Mouse (Mus musculus) left cerebral cortex, postnatal 4 days (tissue): Measurements from ENCODE around the gene Cnnm2. TPM values are rescaled to one million over a fixed set of nuclear protein-coding genes. Genes with fewer than 3 reads are reported as not detected.

Experiments
- DNase-seq: peaks from one replicate; pipeline ENCODE4 v3.0.0-alpha.2; 2022
- intact Hi-C: fragments of 180-260 bp; cut with DNase I; formaldehyde crosslinking; loops from one replicate; pipeline ENCODE4 v1.15.1; 2025
- total RNA-seq, 2 experiments: library from RNA; stranded (reverse); gene quantifications; 2 replicates each; pipeline ENCODE4 v1.2.3; 2021

Cnnm2 gene
- total RNA-seq, 2 experiments from 2014 or later, result 17.2 to 18.6 TPM

DNA sequence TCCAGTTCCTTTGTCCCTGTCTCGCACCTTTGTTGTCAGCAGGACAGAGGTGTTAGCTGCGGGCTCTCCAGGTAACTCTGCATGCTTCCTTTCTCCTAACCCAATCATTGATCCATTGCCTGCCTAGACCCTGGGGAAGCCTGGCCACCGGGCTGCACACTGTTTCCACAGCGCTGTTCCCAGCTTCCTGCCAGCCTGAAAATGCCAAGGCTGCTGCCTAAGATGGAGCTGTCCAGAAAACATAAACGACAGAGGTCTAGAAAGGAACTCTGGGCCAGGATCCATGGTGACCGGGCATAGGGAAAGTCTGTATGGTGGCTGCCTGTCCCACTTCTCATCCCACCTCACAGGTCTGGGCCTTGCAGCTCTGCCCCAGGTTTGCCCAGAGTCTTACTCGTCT is 110.3 kb downstream of the Cnnm2 start:
- intact Hi-C loops, result loop anchor here (5.0 kb wide), 1 partner anchor 199 kb away; the partner anchor contains the start of gene Cyp17a1
- DNase-seq, result no peak

DNA sequence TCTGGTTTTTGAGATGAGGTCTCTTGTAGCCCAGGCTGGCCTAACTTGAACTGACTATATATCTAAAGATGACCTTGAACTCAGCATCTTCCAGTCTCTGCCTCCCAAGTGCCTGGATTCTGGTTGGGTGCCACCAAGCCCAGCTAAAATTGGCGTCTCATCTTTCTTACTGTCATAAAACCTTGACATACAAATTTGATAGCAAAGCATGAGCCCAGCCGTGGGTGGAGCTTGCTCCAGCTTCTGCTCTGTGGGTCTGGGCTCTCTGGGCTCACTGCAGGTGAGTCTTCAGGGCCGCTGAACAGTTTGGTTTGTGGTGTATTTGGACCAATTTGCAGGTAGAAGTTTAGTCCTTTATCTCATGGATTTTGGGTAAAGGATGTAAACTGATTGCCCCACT is 112.5 kb downstream of the Cnnm2 start:
- intact Hi-C loops, result loop anchor here (2.0 to 5.0 kb wide), 2 partner anchors 117 to 202 kb away; partner anchors contain the start of gene Cyp17a1

DNA sequence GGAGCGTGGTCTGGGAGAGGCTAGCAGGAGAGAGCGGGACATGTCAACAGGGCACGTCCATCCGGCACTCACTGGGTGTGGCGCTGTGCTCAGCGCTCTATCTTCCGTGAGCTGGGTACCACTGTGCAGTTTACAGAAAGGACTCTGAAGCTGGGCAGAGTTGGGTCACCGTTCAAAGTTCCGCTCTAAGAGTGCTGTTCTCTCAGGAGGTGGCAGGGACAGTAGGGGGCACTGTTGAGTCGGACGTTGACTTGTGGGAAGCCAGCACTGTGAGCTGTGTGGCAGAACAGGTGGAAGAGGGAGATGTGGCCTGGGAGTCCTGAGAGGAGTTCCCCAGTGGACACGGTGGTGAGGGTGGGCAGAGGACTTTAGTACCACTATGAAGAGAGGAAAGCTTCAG is 114.4 kb downstream of the Cnnm2 start:
- intact Hi-C loops, result loop anchor here (2.0 kb wide), 1 partner anchor 115 kb away; no protein-coding TSS in a partner anchor
- DNase-seq, result peak; percentile 83

More for the DNA sequence above, 112.5 kb downstream of the Cnnm2 start:
- DNase-seq, result no peak

DNA sequence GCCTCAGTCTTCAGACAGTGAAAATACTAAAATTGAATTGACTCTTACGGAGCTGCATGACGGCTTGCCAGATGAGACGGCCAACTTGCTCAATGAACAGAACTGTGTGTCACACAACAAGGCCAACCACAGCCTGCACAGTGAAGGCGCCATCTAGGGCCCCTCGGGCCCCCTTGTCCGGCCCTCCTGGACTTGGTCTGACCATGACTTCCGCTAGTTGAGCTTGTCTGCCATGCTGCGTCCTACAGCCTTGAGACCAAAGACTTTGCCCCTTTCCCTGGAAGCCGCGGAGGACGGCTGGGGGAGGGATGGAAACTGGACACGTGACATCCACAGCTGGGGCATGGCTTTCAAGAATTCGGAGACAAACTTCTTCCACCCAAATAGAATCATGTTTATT is 116.5 kb downstream of the Cnnm2 start:
- intact Hi-C loops, result no loop called here
- DNase-seq, result no peak

DNA sequence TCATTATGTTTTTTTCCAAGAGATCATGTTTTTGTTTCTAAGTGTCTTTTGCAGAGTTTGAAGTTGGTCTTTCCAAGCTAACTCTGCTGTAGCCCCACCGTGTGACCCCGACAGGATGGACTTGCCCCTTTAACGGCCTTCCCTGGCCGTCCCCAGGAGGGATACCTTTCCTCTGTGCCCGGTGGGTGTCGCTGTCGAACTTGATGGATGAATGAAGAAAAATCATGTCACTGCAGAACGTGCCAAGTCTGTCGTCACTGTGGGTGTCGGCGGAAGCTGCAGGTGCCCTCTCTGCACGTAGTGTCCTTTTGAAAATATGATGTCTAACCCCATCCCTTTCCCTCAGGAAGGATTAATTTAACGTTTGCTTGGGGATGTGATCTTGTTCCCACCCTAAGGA is 117.0 kb downstream of the Cnnm2 start:
- DNase-seq, result peak; percentile 81
- intact Hi-C loops, result no loop called here

DNA sequence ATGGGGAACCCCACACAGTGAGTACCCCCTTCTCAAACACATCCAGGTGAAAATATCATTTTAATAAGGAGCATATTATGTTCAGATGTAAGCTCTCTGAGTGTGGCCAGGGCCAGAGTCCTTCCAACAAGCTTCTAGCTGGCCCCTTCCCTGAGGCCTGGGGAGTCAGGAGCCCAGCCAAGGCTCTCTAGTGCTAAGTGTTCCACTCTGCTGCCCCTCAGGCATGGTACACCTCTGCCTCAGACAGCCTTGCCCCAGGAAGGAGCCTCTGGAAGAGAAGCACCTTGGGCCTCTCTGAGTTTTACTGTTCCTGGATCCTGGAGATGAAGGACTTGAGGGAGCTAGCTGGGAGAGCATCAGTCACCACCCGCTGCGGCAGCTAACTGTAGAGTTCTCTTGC is 118.5 kb downstream of the Cnnm2 start:
- intact Hi-C loops, result no loop called here
- no peak for DNase-seq

DNA sequence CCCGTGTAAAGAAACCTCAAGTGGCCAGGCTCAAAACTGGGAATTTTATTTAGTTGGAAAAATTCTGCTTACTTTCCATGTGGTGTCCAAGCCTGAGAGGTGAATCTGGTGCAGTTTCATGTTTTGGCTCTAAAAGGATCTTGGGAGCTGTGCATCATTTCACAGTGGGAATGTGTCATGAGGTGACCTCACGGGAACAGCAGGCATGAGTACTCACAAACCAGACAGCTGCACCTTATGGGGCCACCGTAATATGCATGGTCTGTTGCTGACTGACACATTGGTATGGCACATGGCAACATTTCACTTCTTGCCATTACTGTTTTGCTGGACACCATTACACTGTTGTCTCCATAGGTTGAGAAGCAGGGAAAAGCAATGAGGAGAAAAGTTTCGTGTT is 124.0 kb downstream of the Cnnm2 start:
- intact Hi-C loops, result no loop called here
- no peak for DNase-seq

DNA sequence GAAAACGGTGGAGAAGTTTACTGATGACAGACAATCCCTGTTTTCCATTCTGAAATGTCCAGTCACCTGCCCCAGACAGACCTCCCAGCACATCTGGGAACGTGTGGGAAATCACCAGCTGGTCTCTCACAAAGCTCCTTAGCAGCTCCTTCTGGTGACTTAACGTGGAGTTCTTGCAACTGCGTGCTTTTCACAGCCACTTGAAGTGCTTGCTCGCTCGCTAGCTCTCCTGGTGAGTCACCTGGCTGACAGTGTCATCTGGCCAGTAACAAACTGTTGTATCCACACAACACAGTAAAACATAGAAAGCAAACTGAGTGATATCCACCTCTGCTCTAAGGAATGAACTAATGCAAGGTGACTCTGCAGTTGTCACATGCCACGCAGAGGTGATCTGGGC is 125.4 kb downstream of the Cnnm2 start:
- intact Hi-C loops, result no loop called here
- no peak for DNase-seq

DNA sequence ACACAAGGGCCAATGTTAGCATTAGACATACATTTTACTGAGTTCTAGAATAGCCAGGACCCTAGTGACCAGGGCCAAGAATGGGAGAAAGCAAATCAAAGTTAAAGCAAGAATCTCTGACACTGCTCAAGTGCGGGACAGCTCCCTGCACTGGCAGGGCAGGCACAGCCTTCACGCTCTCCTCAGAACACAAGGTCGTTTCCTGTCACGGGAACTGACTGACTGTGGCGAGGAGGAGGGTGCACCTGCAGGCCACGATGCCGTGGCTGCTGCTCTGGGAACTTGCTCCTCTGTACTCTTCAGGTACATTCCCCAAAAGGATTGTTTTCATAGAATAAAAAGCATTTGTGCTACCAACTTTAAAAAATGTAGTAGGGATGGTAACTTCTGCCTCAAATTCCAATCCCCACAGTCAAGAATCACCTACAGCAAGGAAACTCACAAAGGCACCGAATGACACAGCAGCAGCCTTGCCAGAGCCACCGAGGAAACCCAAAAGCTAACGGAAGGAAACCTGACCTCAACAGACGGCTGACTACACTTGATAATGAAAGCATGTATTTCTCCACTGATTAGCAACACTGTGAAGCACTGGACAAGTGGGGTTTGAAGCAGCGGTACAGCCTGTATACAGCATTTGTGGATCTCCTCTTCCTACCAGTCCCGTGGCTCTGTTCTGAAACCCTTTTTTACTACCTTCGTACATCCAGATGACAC is 126.6 kb downstream of the Cnnm2 start:
- intact Hi-C loops, result no loop called here
- DNase-seq, result no peak

DNA sequence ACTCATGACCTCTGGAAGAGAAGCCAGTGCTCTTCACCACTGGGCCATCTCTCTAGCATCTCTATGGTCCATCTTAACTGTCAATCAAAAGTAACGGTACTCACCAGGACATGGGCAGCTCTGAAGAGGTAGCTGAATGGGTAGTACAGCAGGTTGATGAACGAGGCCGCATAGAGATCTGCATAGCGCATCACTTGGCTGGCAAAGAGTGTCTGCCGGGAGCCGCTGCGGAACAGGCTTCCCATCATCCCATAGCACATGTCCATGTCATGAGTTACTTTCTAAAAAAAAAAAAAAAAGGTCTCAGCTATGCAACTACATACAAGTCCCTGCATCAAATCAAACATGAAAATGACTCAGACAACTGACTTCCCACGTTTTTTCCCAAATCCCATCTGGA is 128.3 kb downstream of the Cnnm2 start:
- no peak for DNase-seq
- intact Hi-C loops, result no loop called here

DNA sequence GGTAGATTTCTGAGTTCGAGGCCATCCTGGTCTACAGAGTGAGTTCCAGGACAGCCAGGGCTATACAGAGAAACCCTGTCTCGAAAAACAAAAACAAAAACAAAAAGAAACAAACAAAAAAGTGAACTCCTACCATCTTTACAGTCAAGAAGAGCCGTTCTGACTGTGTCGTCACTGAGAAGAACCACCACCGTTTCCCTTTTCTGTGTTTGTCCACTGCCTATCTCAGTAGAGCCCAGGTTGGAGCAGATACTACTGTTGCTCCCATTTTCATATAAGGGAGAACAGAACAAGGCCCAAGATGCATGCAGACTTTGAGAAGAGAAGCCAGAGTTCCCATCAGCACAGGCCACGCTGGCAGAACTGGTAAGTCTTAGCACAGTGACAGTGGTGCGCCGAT is 129.3 kb downstream of the Cnnm2 start:
- intact Hi-C loops, result no loop called here
- no peak for DNase-seq

DNA sequence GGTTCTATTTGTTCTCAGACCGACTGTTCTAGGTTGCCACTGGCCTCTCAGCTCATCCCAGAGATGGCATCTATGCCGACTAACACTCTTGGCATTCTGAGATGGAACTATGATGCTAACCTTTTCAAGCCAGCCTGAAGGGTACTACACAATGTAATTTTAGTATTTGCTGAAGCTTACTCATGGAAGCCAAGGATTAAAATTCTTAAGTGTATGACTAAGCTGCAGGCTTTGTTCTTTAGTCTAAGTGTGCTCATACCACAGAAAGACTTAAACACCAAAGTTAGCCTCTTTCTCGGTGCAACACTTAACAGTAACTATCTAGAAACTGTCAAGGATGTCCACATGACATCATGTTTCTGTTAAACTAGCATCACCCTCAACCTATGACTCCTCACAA is 131.5 kb downstream of the Cnnm2 start:
- no peak for DNase-seq
- intact Hi-C loops, result no loop called here

DNA sequence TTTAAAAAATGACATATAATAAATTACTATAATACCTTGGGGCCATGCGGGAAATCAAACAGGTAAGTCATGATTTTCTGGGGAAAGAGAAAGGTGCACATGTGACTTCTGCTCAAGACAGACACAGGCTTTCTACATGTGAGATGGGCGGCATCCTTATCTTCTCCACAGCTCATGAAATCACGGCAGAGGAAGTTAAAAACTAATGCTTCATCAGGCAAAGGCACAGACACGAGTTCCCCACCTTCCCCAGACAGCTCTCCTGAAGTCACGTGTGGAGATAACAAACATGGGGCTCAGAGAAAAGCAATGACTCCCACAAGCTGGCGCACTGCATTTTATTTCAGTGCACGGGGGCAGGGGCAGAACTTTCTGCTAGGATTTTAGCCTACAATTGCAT is 132.1 kb downstream of the Cnnm2 start:
- intact Hi-C loops, result no loop called here
- DNase-seq, result no peak

DNA sequence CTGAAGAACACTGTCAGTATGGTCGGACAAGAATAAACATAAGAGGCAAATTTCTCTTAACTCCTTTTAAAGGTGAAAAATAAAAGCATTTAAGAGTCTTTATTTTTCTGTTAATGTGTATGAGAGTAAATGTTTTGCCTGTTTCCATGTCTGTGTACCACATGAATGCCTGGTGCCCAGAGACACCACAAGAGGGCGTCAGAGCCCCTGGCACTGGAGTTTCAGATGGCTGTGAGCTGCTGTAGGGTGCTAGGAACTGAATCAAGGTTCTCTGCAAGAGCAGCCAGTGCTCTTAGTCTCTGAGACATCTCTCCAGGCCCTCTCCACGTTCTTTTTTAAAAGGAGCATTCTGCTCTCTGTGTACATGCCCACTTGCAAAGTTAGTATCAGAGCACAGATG is 135.7 kb downstream of the Cnnm2 start:
- intact Hi-C loops, result no loop called here
- DNase-seq, result no peak

DNA sequence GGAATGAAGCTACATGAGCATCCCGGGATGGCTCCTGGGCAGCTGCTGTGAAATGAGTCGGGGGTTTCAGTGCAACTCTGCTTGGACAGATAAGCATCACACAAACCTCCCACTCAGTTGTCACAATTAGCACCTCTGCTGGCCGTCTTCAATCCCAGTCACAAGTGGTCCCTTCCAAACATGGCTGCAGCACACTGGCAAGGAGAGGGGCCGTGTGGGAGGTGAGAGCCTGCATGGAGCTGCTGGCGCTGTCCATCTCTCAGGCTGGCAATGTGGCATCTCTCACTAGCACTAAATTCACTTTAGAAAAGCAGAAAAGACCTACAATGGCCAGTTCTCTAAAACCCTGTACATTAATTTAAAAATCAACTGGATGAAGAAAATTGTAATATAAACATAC is 136.8 kb downstream of the Cnnm2 start:
- intact Hi-C loops, result no loop called here
- DNase-seq, result no peak

DNA sequence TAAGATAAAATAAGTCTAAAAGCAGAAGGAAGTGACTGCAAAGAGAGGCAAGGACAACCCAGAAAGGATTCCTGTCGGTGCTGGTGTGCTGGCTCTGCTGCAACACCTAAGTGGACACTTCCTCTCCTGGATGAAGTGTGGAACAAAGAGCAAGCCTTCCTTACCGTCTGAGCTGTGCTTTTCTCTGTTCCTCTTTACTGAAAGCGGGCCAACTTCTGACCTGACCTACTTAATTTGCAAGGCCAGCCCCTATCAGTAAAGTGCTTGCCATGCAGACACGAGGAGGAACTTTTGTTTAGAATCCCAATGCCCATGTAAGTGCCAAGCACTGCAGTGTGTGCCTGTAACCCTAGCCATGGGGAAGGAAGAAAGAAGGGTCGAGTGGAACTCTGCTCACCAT is 137.9 kb downstream of the Cnnm2 start:
- intact Hi-C loops, result no loop called here
- DNase-seq, result no peak

DNA sequence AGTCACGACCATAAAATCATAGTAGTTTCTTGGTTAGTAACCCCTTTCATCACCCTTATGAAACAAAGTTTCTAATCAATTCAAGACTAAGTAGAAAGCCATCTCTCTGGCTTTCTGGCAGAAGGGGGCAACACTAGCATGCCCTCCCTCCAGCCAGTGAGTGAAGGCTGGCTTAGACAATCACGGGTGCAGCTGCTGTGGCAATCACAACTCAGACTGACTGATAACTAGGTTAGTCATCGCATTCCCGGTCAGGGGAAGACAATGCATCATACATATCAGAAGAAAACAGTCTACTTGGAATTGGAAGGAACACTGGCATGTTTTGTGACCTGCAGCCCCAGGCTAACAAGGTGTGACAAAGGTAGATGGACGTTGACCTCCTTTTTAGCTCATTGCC is 138.5 kb downstream of the Cnnm2 start:
- no peak for DNase-seq
- intact Hi-C loops, result no loop called here

DNA sequence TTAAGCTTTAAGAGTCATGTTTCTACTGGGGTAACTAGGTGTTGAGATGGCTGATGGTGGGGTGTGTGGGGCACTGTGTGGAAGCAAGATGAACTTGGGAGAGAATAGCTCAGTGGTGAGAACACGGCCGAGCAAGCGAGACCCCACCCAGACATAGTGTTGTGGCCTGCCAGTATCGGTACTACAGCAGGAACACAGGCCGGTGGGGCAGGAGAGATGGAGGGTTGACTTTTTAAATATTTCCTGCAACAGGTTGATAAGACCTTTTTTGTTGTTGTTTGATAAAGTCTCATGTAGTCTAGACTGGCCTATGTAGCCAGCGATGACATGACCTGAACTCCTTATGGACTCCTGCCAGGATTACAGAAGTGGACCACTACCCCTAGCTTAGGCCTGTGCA is 139.4 kb downstream of the Cnnm2 start:
- intact Hi-C loops, result no loop called here
- no peak for DNase-seq

DNA sequence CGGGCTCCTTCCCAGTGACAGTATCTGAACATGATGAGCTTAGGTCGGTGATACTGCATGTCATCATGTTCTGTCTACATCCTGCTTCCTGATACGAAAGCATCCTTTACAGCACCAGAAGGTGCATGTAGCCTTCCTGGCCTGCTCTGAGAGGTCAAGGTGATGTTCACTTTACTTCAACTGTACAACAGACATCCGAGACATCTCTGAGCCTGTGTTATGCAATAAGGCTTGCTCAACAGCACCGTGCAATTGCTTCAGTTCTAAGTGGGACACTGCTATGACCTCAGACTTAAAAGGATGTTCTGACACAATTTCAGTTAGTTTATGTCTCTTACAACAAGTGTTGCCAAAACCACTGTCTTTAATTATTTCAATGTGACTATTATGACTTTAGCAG is 139.9 kb downstream of the Cnnm2 start:
- no peak for DNase-seq
- intact Hi-C loops, result no loop called here

DNA sequence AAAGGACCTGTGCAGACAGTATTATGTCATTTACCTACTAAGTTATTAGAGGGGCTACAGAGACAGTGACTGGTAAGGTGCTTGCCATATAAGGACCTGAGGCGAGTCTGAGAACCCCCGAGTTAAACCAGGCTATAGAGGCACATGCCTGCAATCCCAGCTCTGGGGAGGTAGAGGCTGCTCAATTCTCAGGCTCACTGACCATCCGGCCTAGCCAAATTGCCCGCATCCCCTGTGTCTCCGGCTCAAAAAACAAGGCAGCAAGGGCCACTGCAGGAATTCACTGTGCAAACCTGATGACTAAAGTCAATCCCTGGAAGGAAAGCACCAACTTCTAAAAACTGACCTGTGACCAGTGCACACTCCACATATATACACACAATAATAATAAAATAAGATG is 142.0 kb downstream of the Cnnm2 start:
- DNase-seq, result no peak
- intact Hi-C loops, result no loop called here

DNA sequence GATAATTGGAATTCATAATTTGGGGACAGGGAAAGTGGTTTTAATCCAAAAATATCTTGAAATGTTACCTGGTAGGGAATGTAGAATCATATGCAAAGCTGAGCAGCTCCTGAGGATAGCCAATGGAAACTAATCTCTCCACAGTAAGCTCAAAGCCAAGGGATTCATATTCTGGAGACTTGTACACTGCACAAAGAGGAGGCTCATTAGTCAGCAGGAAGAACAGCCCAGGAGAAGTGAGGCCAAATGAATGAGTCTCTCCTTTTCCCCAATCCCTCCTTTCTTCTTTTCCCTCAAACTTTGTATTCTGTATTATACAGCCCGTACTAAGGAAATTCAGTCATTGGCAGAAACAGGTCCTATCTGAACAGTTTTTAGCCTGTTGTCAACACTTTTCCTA is 143.5 kb downstream of the Cnnm2 start:
- DNase-seq, result no peak
- intact Hi-C loops, result no loop called here

DNA sequence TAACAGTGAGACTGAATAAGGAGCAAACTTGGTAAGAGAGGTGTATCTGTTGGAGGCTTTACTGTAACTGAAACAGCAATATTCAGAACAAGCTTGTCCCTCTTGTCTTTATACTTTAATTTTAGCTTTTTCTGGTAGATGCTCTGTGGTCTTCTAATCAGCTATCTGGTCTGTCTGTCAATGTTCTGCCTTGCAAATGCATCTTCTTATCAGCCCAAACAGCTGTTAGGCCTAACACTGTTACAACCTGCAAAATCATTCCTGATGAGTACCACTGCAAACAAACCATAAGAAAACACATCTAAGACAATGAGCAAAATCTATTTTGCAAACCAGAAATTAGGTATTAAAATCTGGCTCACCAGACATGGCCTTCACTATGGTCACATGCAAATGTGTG is 144.0 kb downstream of the Cnnm2 start:
- intact Hi-C loops, result no loop called here
- DNase-seq, result no peak

DNA sequence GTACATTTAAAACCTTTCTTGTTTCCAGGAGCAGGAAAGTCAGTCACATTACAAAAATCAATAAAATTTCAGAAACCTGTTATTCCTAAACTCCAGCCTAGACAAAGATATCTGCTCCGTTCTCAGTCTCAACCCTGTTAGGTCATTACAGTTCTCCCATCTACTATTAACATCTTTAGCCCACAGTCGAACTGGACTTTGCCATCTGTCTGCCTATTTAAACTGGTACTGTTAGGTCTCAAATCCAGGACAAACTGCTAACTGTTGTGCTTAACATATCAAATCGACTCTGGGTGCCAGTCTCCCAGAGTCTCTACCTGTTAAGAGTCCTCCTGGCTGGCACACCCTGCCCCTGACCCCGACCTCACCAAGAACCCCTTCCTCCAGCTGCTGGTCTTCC is 144.6 kb downstream of the Cnnm2 start:
- intact Hi-C loops, result no loop called here
- DNase-seq, result no peak
